In genomic region chr2:173073666-173074065, GRCm38 (mm10) we compare ENCODE assay signal across 23 mouse cellular contexts. TPM values are rescaled to one million over a fixed set of nuclear protein-coding genes. Genes with fewer than 3 reads are reported as not detected.
"Had no signal": no experiment of that assay in that cellular context is flagged by ENCODE, and none has a peak within 500 bp of the region (broad histone marks: within the 10 kb centered on the region; RNA-seq: fewer than 3 reads in every experiment).

No protein-coding gene starts in this region.

- H3K27ac ChIP-seq: kidney, embryonic 15.5 days; left cerebral cortex, adult 2 months; liver, embryonic 13.5 days had no signal

- H3K36me3 ChIP-seq: kidney, embryonic 15.5 days; liver, embryonic 13.5 days had no signal

- H3K27me3 ChIP-seq: kidney, embryonic 15.5 days; liver, embryonic 13.5 days had no signal

- H3K9me3 ChIP-seq: kidney, embryonic 15.5 days; liver, embryonic 13.5 days had no signal

- H3K4me3 ChIP-seq: kidney, embryonic 15.5 days; left cerebral cortex, adult 2 months; liver, embryonic 13.5 days had no signal

- ATAC-seq: intestine, postnatal 0 days had no signal

- H3K4me2 ChIP-seq: kidney, embryonic 15.5 days; liver, embryonic 13.5 days; midbrain, embryonic 11.5 days had no signal

- H3K9ac ChIP-seq: kidney, embryonic 15.5 days; liver, embryonic 13.5 days had no signal

- H3K4me1 ChIP-seq: kidney, embryonic 15.5 days; liver, embryonic 13.5 days had no signal

- DNase-seq: kidney, adult 8-10 months; kidney, postnatal 10 days; kidney, postnatal 36 days; layer of hippocampus, postnatal 36 days; liver, embryonic 13.5 days; lung, adult 2 months; lung, postnatal 14 days; lung, postnatal 4 days; midbrain, embryonic 14.5 days; thymus, postnatal 25 days had no signal

RNA-seq across cellular contexts. Expression of gene Ctcfl, which starts 45.7 kb away (rescaled TPM):
- total RNA-seq: layer of hippocampus, adult 8-10 months; layer of hippocampus, postnatal 10 days; layer of hippocampus, postnatal 36 days; left cerebral cortex, postnatal 10 days; megakaryocyte progenitor cell, adult 5-6 weeks; megakaryocyte-erythroid progenitor cell, adult 5-6 weeks; midbrain, postnatal 0 days had no signal
- polyA plus RNA-seq: limb, embryonic 14.5 days; lung, adult 2 months; midbrain, embryonic 14.5 days; midbrain, postnatal 0 days; neural tube, embryonic 11.5 days; spleen, adult 2 months had no signal
